Mouse (Mus musculus) C2C12 (cell line): Measurements from ENCODE around the gene Scrt2. TPM values are rescaled to one million over a fixed set of nuclear protein-coding genes. Genes with fewer than 3 reads are reported as not detected.

Experiments
- H3K27me3 ChIP-seq: one replicate; pipeline ENCODE4 v1.6.1; 2011; ENCODE audit not compliant: control insufficient read depth, insufficient read depth, insufficient read length
- H3K36me3 ChIP-seq: one replicate; pipeline ENCODE4 v1.6.1; 2011; ENCODE audit not compliant: control insufficient read depth, insufficient read depth
- H3K4me3 ChIP-seq: one replicate; pipeline ENCODE4 v1.5.1; 2011; ENCODE audit warnings: mild to moderate bottlenecking, control low read depth; ENCODE audit not compliant: poor library complexity, insufficient read depth, severe bottlenecking
- H3K79me2 ChIP-seq: one replicate; pipeline ENCODE4 v1.6.1; 2011; ENCODE audit not compliant: control insufficient read depth, insufficient read depth
- H3K79me3 ChIP-seq: one replicate; pipeline ENCODE4 v1.6.1; 2011; ENCODE audit warnings: low read depth, control low read depth
- H3ac ChIP-seq: one replicate; pipeline ENCODE3; 2011; ENCODE audit warnings: low read depth; ENCODE audit not compliant: control insufficient read depth, insufficient read length
- CEBPB ChIP-seq: IDR thresholded peaks from one replicate; pipeline ENCODE4 v1.6.1; 2011; ENCODE audit warnings: low read depth, mild to moderate bottlenecking, control low read depth, moderate library complexity
- CTCF ChIP-seq: IDR thresholded peaks from one replicate; pipeline ENCODE4 v1.5.1; 2011; ENCODE audit not compliant: control insufficient read depth, insufficient read depth, insufficient read length
- FOSL1 ChIP-seq: IDR thresholded peaks from one replicate; pipeline ENCODE4 v1.8.0; 2011; ENCODE audit warnings: mild to moderate bottlenecking, low read length; ENCODE audit not compliant: poor library complexity, insufficient read depth, severe bottlenecking
- MAX ChIP-seq: IDR thresholded peaks from one replicate; pipeline ENCODE4 v1.6.1; 2011; ENCODE audit warnings: mild to moderate bottlenecking, control low read depth
- MYOD1 ChIP-seq: IDR thresholded peaks from one replicate; pipeline ENCODE4 v1.6.1; 2011; ENCODE audit warnings: low read depth; ENCODE audit not compliant: control insufficient read depth, insufficient read length
- MYOG ChIP-seq: IDR thresholded peaks from one replicate; pipeline ENCODE4 v1.6.1; 2011; ENCODE audit not compliant: control insufficient read depth, insufficient read length; ENCODE audit errors: extremely low read depth
- USF1 ChIP-seq: IDR thresholded peaks from one replicate; pipeline ENCODE4 v1.6.1; 2011; ENCODE audit warnings: low read depth, mild to moderate bottlenecking, control low read depth, moderate library complexity
- polyA plus RNA-seq: library from polyadenylated mRNA; unstranded; fragments of >200 nt; fragmentation: generic; extraction: Trizol; gene quantifications from one replicate; pipeline ENCODE4 v1.2.1, GENCODE M21; 2012; ENCODE audit warnings: missing spikeins

Scrt2 gene
- polyA plus RNA-seq, 1 experiment: not detected

GRCm38 (mm10) chr2:152142571-152142970, 61.2 kb downstream of the Scrt2 start:
- H3ac ChIP-seq: no peak overlapping the region
- peaks cover 83% of the 10 kb centered on the region for H3K27me3 ChIP-seq
- no peak overlapping the region for H3K4me3 ChIP-seq
- H3K36me3 ChIP-seq: no peaks in the 10 kb centered on the region
- H3K79me2 ChIP-seq: no peaks in the 10 kb centered on the region
- no peaks in the 10 kb centered on the region for H3K79me3 ChIP-seq
- TF ChIP-seq MYOG: no peak
- TF ChIP-seq MAX: no peak
- no peak for TF ChIP-seq MYOD1
- TF ChIP-seq USF1: no peak
- no peak for TF ChIP-seq CTCF
- no peak for TF ChIP-seq CEBPB
- no peak for TF ChIP-seq FOSL1

GRCm38 (mm10) chr2:152143279-152144157, 62.2 kb downstream of the Scrt2 start, which contains the start of gene Tcf15:
Gene Tcf15 (plus strand): TSS chr2:152143561.
- H3K27me3 ChIP-seq: peaks cover 81% of the 10 kb centered on the region

GRCm38 (mm10) chr2:152144158-152144450, 62.8 kb downstream of the Scrt2 start:
- Histone ChIP-seq H3K27me3 (peaks cover 81% of the 10 kb centered on the region), H3K4me3 (no peak overlapping the region)

More at GRCm38 (mm10) chr2:152143279-152144157, 62.2 kb downstream of the Scrt2 start, which contains the start of gene Tcf15:
- no peaks in the 10 kb centered on the region for H3K36me3 ChIP-seq
- no peaks in the 10 kb centered on the region for H3K79me3 ChIP-seq
- H3K4me3 ChIP-seq: no peak within 1 kb of the TSS
- no peaks in the 10 kb centered on the region for H3K79me2 ChIP-seq
- H3ac ChIP-seq: no peak within 1 kb of the TSS
- no peak for TF ChIP-seq FOSL1
- no peak for TF ChIP-seq MAX

GRCm38 (mm10) chr2:152144501-152144900, 63.2 kb downstream of the Scrt2 start:
- Histone ChIP-seq H3K79me3 (no peaks in the 10 kb centered on the region), H3K4me3 (no peak overlapping the region), H3K36me3 (no peaks in the 10 kb centered on the region), H3K79me2 (no peaks in the 10 kb centered on the region), H3K27me3 (peaks cover 78% of the 10 kb centered on the region), H3ac (no peak overlapping the region)
- TF ChIP-seq MYOG: no peak

More at GRCm38 (mm10) chr2:152144158-152144450, 62.8 kb downstream of the Scrt2 start:
- Histone ChIP-seq H3K36me3 (no peaks in the 10 kb centered on the region), H3K79me3 (no peaks in the 10 kb centered on the region), H3K79me2 (no peaks in the 10 kb centered on the region), H3ac (no peak overlapping the region)
- TF ChIP-seq MYOG (no peak), CTCF (no peak), USF1 (no peak), MAX (no peak), CEBPB (no peak), FOSL1 (no peak), MYOD1 (no peak)

Other genes with a start within 250 kb of the Scrt2 start
- not detected for gene Rspo4, start 238.6 kb upstream of the Scrt2 start, polyA plus RNA-seq
- 0.06 TPM for gene Angpt4, start 170.3 kb upstream of the Scrt2 start, polyA plus RNA-seq
- 24.3 TPM for gene Fam110a, start 101.3 kb upstream of the Scrt2 start, polyA plus RNA-seq
- gene Slc52a3, start 85.0 kb upstream of the Scrt2 start, polyA plus RNA-seq: 0.08 TPM
- 60.3 TPM for gene Srxn1, start 24.0 kb downstream of the Scrt2 start, polyA plus RNA-seq
- not detected for gene Tcf15, start 62.0 kb downstream of the Scrt2 start, polyA plus RNA-seq
- 37.7 TPM for gene Csnk2a1, start 145.3 kb downstream of the Scrt2 start, polyA plus RNA-seq
- 32.7 TPM for gene Tbc1d20, start 212.3 kb downstream of the Scrt2 start, polyA plus RNA-seq